Mouse (Mus musculus): ENCODE data around the gene Alox12. TPM values are rescaled to one million over a fixed set of nuclear protein-coding genes. Genes with fewer than 3 reads are reported as not detected.

Alox12 gene
- polyA plus RNA-seq, 1 experiment from 2014 or later, result 3.8 TPM

- H3K36me3 ChIP-seq (ENCODE audit: insufficient read depth, low read length), result no peaks in the 10 kb centered on the region
- no peak overlapping the region for H3K4me3 ChIP-seq (replicated peaks; ENCODE audit: low read depth, low read length)
- peak overlapping the region; percentile 72 for H3K27ac ChIP-seq
- H3K9me3 ChIP-seq (replicated peaks; ENCODE audit: low read length), result no peaks in the 10 kb centered on the region
- no peak for DNase-seq (ENCODE audit: low spot score)
- 68% methylated on average over 8 of the region's 8 CpGs for WGBS
- H3K27me3 ChIP-seq (ENCODE audit: insufficient read depth, low read length), result no peaks in the 10 kb centered on the region
- no peak overlapping the region for H3K4me2 ChIP-seq (ENCODE audit: low read length)
- peaks cover 9% of the 10 kb centered on the region; the same call in 1 of the 2 replicates for H3K4me1 ChIP-seq (replicated peaks; ENCODE audit: insufficient read depth, low read length)
- no peak for TF ChIP-seq CTCF (IDR thresholded peaks at IDR 0.05; ENCODE audit: low read depth)
- ATAC-seq (replicated peaks; ENCODE audit: low FRiP score, low read depth), result no peak
- H3K9ac ChIP-seq (ENCODE audit: low read depth, low read length), result no peak overlapping the region
These were observed 56.0 kb downstream of the Alox12 start for GRCm38 (mm10) chr11:70199107-70199506.

GRCm38 (mm10) chr11:70198332-70198731, 56.8 kb downstream of the Alox12 start:
- WGBS, result 90% methylated on average over 3 of the region's 3 CpGs

GRCm38 (mm10) chr11:70193354-70194285, 61.5 kb downstream of the Alox12 start:
- Histone ChIP-seq H3K27me3 (ENCODE audit: insufficient read depth, low read length) (no peaks in the 10 kb centered on the region), H3K9me3 (replicated peaks; ENCODE audit: low read length) (no peaks in the 10 kb centered on the region), H3K27ac (no peak overlapping the region), H3K4me1 (replicated peaks; ENCODE audit: insufficient read depth, low read length) (peaks cover 5% of the 10 kb centered on the region; the same call in 1 of the 2 replicates), H3K4me2 (ENCODE audit: low read length) (no peak overlapping the region), H3K9ac (ENCODE audit: low read depth, low read length) (no peak overlapping the region), H3K4me3 (replicated peaks; ENCODE audit: low read depth, low read length) (no peak overlapping the region), H3K36me3 (ENCODE audit: insufficient read depth, low read length) (no peaks in the 10 kb centered on the region)
- WGBS, result 30% methylated on average over 11 of the region's 11 CpGs
- no peak for DNase-seq (ENCODE audit: low spot score)
- no peak for TF ChIP-seq CTCF (IDR thresholded peaks at IDR 0.05; ENCODE audit: low read depth)
- ATAC-seq (replicated peaks; ENCODE audit: low FRiP score, low read depth), result no peak

More at GRCm38 (mm10) chr11:70198332-70198731, 56.8 kb downstream of the Alox12 start:
- H3K27me3 ChIP-seq (ENCODE audit: insufficient read depth, low read length), result no peaks in the 10 kb centered on the region
- DNase-seq (ENCODE audit: low spot score) (no peak), ATAC-seq (replicated peaks; ENCODE audit: low FRiP score, low read depth) (no peak)
- H3K4me1 ChIP-seq (replicated peaks; ENCODE audit: insufficient read depth, low read length), result peaks cover 12% of the 10 kb centered on the region; the same call in 1 of the 2 replicates
- H3K27ac ChIP-seq, result no peak overlapping the region
- H3K36me3 ChIP-seq (ENCODE audit: insufficient read depth, low read length), result no peaks in the 10 kb centered on the region
- no peak for TF ChIP-seq CTCF (IDR thresholded peaks at IDR 0.05; ENCODE audit: low read depth)
- H3K4me3 ChIP-seq (replicated peaks; ENCODE audit: low read depth, low read length), result no peak overlapping the region
- H3K9me3 ChIP-seq (replicated peaks; ENCODE audit: low read length), result no peaks in the 10 kb centered on the region
- H3K9ac ChIP-seq (ENCODE audit: low read depth, low read length), result no peak overlapping the region
- H3K4me2 ChIP-seq (ENCODE audit: low read length), result no peak overlapping the region

GRCm38 (mm10) chr11:70192157-70192556, 63.0 kb downstream of the Alox12 start:
- no peak overlapping the region for H3K27ac ChIP-seq

More at GRCm38 (mm10) chr11:70192157-70192556, 63.0 kb downstream of the Alox12 start:
- Histone ChIP-seq H3K9me3 (replicated peaks; ENCODE audit: low read length) (no peaks in the 10 kb centered on the region), H3K4me2 (ENCODE audit: low read length) (no peak overlapping the region), H3K4me3 (replicated peaks; ENCODE audit: low read depth, low read length) (no peak overlapping the region), H3K9ac (ENCODE audit: low read depth, low read length) (no peak overlapping the region), H3K4me1 (replicated peaks; ENCODE audit: insufficient read depth, low read length) (peaks cover 3% of the 10 kb centered on the region; the same call in 1 of the 2 replicates), H3K36me3 (ENCODE audit: insufficient read depth, low read length) (no peaks in the 10 kb centered on the region), H3K27me3 (ENCODE audit: insufficient read depth, low read length) (no peaks in the 10 kb centered on the region)
- DNase-seq (ENCODE audit: low spot score), result no peak
- no peak for TF ChIP-seq CTCF (IDR thresholded peaks at IDR 0.05; ENCODE audit: low read depth)
- WGBS, result 70% methylated on average over 4 of the region's 4 CpGs
- ATAC-seq (replicated peaks; ENCODE audit: low FRiP score, low read depth), result no peak

MicroRNA genes within 50 kb of the gene (microRNA counts, 519-probe panel; counts per million panel counts)
- 3,193 counts per million, percentile 70 among the panel's probes with 10 or more counts for microRNA mmu-miR-195
- 1,466 counts per million, percentile 68 among the panel's probes with 10 or more counts for microRNA mmu-miR-497

Small RNA genes within 50 kb of the gene (microRNA-seq; reads per million reads assigned to microRNA genes)
- 2,401 reads per million, percentile 86 among the genes with 10 or more reads in this experiment for gene Mir195a
- not detected for gene Mir497
- gene Mir497b, result not detected

Other genes starting within 250 kb of the Alox12 start
- gene Acadvl, start 239.9 kb downstream of the Alox12 start, polyA plus RNA-seq (2015; fragmentation: Nextera tagmentation; extraction: Ambion mirVana), result 178 and 197 TPM in 2 replicates
- 4.3 and 6.5 TPM in 2 replicates for gene Dlg4, start 238.4 kb downstream of the Alox12 start, polyA plus RNA-seq (2015; fragmentation: Nextera tagmentation; extraction: Ambion mirVana)
- gene Asgr1, start 201.3 kb downstream of the Alox12 start, polyA plus RNA-seq (2015; fragmentation: Nextera tagmentation; extraction: Ambion mirVana), result 2.5 and 2.9 TPM in 2 replicates
- 0.14 TPM in 1 of 2 replicates, not detected in the other for gene Asgr2, start 162.7 kb downstream of the Alox12 start, polyA plus RNA-seq (2015; fragmentation: Nextera tagmentation; extraction: Ambion mirVana)
- 0.37 and 0.47 TPM in 2 replicates for gene Mgl2, start 125.0 kb downstream of the Alox12 start, polyA plus RNA-seq (2015; fragmentation: Nextera tagmentation; extraction: Ambion mirVana)
- 0.99 and 1.4 TPM in 2 replicates for gene Clec10a, start 99.2 kb downstream of the Alox12 start, polyA plus RNA-seq (2015; fragmentation: Nextera tagmentation; extraction: Ambion mirVana)
- gene Slc16a11, start 42.6 kb downstream of the Alox12 start, polyA plus RNA-seq (2015; fragmentation: Nextera tagmentation; extraction: Ambion mirVana), result 11.2 and 12.6 TPM in 2 replicates
- 20.6 and 21.4 TPM in 2 replicates for gene Slc16a13, start 34.3 kb downstream of the Alox12 start, polyA plus RNA-seq (2015; fragmentation: Nextera tagmentation; extraction: Ambion mirVana)
- gene Bcl6b, start 25.6 kb downstream of the Alox12 start, polyA plus RNA-seq (2015; fragmentation: Nextera tagmentation; extraction: Ambion mirVana), result 22.0 TPM in 2 replicates
- gene 0610010K14Rik, start 17.4 kb downstream of the Alox12 start, polyA plus RNA-seq (2015; fragmentation: Nextera tagmentation; extraction: Ambion mirVana), result 147 and 150 TPM in 2 replicates
- 15.6 and 15.9 TPM in 2 replicates for gene Gm21988, start 15.5 kb downstream of the Alox12 start, polyA plus RNA-seq (2015; fragmentation: Nextera tagmentation; extraction: Ambion mirVana)
- gene Rnasek, start 15.5 kb downstream of the Alox12 start, polyA plus RNA-seq (2015; fragmentation: Nextera tagmentation; extraction: Ambion mirVana), result 455 and 492 TPM in 2 replicates
- 0.10 and 0.16 TPM in 2 replicates for gene Alox12e, start 67.3 kb upstream of the Alox12 start, polyA plus RNA-seq (2015; fragmentation: Nextera tagmentation; extraction: Ambion mirVana)
- 2.3 and 2.4 TPM in 2 replicates for gene Alox15, start 96.7 kb upstream of the Alox12 start, polyA plus RNA-seq (2015; fragmentation: Nextera tagmentation; extraction: Ambion mirVana)
- gene Pelp1, start 154.7 kb upstream of the Alox12 start, polyA plus RNA-seq (2015; fragmentation: Nextera tagmentation; extraction: Ambion mirVana), result 18.8 and 20.2 TPM in 2 replicates
- 12.0 and 13.5 TPM in 2 replicates for gene Arrb2, start 177.3 kb upstream of the Alox12 start, polyA plus RNA-seq (2015; fragmentation: Nextera tagmentation; extraction: Ambion mirVana)
- 33.5 and 38.3 TPM in 2 replicates for gene Med11, start 196.6 kb upstream of the Alox12 start, polyA plus RNA-seq (2015; fragmentation: Nextera tagmentation; extraction: Ambion mirVana)
- 0.82 and 1.5 TPM in 2 replicates for gene Zmynd15, start 204.1 kb upstream of the Alox12 start, polyA plus RNA-seq (2015; fragmentation: Nextera tagmentation; extraction: Ambion mirVana)
- 16.7 and 17.6 TPM in 2 replicates for gene Cxcl16, start 204.6 kb upstream of the Alox12 start, polyA plus RNA-seq (2015; fragmentation: Nextera tagmentation; extraction: Ambion mirVana)
- gene Tm4sf5, start 249.9 kb upstream of the Alox12 start, polyA plus RNA-seq (2015; fragmentation: Nextera tagmentation; extraction: Ambion mirVana), result 0.84 and 1.5 TPM in 2 replicates

All from kidney, postnatal 0 days (tissue).